Mouse (Mus musculus): ENCODE results near the gene Nicn1. TPM values are rescaled to one million over a fixed set of nuclear protein-coding genes. Genes with fewer than 3 reads are reported as not detected.

The Nicn1 gene
- total and polyA plus RNA-seq, 2 experiments from 2014 or later: 20.5 to 22.4 TPM

DNA sequence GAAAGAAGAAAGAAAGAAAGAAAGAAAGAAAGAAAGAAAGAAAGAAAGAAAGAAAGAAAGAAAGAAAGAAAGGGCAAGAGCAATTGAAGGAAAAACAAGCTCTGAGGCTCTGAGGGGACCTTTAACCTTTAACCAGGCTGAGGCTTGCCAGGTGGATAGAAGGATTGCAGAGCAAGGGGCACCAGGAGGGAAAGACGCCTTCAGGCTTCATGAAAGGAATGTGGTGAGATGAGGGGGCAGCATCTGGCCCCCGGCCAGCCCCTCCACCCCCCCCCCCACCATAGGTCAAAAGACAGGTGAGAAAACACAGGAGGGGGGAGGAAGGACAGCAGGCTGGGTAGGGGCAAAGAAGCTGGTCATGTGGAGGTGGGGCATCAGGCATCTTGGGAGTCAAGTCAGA lies 18.3 kb upstream of the Nicn1 start:
- Histone ChIP-seq H3K9me3 (replicated peaks; ENCODE audit: control insufficient read depth, low read length) (no peaks in the 10 kb centered on the region), H3K27me3 (ENCODE audit: control insufficient read depth, insufficient read depth, low read length) (no peaks in the 10 kb centered on the region), H3K4me3 (ENCODE audit: low read depth, low read length) (no peak overlapping the region), H3K4me1 (ENCODE audit: control insufficient read depth, insufficient read depth) (peaks cover 20% of the 10 kb centered on the region), H3K4me2 (ENCODE audit: low read depth, low read length) (no peak overlapping the region), H3K27ac (ENCODE audit: low read depth) (no peak overlapping the region), H3K9ac (replicated peaks; ENCODE audit: low read depth, low read length) (no peak overlapping the region), H3K36me3 (replicated peaks; ENCODE audit: control insufficient read depth, insufficient read depth, low read length) (no peaks in the 10 kb centered on the region)
- WGBS: 27% methylated on average over 2 of the region's 2 CpGs
- DNase-seq (ENCODE audit: low spot score): no peak
- ATAC-seq (ENCODE audit: insufficient read depth, low read depth): no peak
- TF ChIP-seq CTCF (IDR thresholded peaks at IDR 0.05; ENCODE audit: low read depth) (no peak), EP300 (IDR thresholded peaks at IDR 0.05; ENCODE audit: low read depth) (no peak)

DNA sequence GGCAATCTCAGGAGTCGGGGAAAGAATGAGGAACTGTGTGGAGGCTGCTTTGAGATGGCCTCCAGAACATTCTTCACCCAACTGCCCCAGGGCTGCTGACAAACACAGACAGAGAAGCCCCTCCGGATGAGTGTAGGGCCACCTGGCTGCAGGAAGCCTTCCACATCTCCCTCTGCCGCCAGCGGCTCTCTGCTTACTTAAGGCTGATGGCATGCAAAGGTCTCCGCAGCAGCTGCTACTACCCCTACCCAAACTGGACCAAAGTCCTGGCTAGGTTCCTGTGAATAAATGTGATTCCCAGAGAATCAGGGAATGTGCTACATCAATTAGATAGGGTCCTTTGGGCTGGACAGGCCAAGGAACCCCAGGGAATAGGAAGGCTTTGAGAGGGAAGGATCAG lies 17.5 kb upstream of the Nicn1 start:
- H3K27ac ChIP-seq (ENCODE audit: low read depth): no peak overlapping the region
- no peaks in the 10 kb centered on the region for H3K27me3 ChIP-seq (ENCODE audit: control insufficient read depth, insufficient read depth, low read length)
- H3K36me3 ChIP-seq (replicated peaks; ENCODE audit: control insufficient read depth, insufficient read depth, low read length): no peaks in the 10 kb centered on the region
- H3K9me3 ChIP-seq (replicated peaks; ENCODE audit: control insufficient read depth, low read length): no peaks in the 10 kb centered on the region
- H3K4me3 ChIP-seq (ENCODE audit: low read depth, low read length): no peak overlapping the region
- DNase-seq (ENCODE audit: low spot score): no peak
- no peak for TF ChIP-seq CTCF (IDR thresholded peaks at IDR 0.05; ENCODE audit: low read depth)
- no peak for TF ChIP-seq EP300 (IDR thresholded peaks at IDR 0.05; ENCODE audit: low read depth)
- H3K4me1 ChIP-seq (ENCODE audit: control insufficient read depth, insufficient read depth): peaks cover 15% of the 10 kb centered on the region
- H3K4me2 ChIP-seq (ENCODE audit: low read depth, low read length): no peak overlapping the region
- WGBS: 59% methylated on average over 5 of the region's 5 CpGs
- ATAC-seq (ENCODE audit: insufficient read depth, low read depth): no peak
- no peak overlapping the region for H3K9ac ChIP-seq (replicated peaks; ENCODE audit: low read depth, low read length)

GRCm38 (mm10) chr9:108273485-108273884 lies 16.7 kb upstream of the Nicn1 start:
- Histone ChIP-seq H3K27me3 (ENCODE audit: control insufficient read depth, insufficient read depth, low read length) (no peaks in the 10 kb centered on the region), H3K4me1 (ENCODE audit: control insufficient read depth, insufficient read depth) (peaks cover 10% of the 10 kb centered on the region; the same call in 1 of the 2 replicates), H3K9me3 (replicated peaks; ENCODE audit: control insufficient read depth, low read length) (no peaks in the 10 kb centered on the region), H3K9ac (replicated peaks; ENCODE audit: low read depth, low read length) (no peak overlapping the region), H3K4me2 (ENCODE audit: low read depth, low read length) (no peak overlapping the region), H3K27ac (ENCODE audit: low read depth) (no peak overlapping the region), H3K4me3 (ENCODE audit: low read depth, low read length) (no peak overlapping the region), H3K36me3 (replicated peaks; ENCODE audit: control insufficient read depth, insufficient read depth, low read length) (no peaks in the 10 kb centered on the region)
- ATAC-seq (ENCODE audit: insufficient read depth, low read depth) (no peak), DNase-seq (ENCODE audit: low spot score) (no peak)
- TF ChIP-seq CTCF (IDR thresholded peaks at IDR 0.05; ENCODE audit: low read depth) (no peak), EP300 (IDR thresholded peaks at IDR 0.05; ENCODE audit: low read depth) (no peak)
- 94% methylated on average over 4 of the region's 4 CpGs for WGBS

DNA sequence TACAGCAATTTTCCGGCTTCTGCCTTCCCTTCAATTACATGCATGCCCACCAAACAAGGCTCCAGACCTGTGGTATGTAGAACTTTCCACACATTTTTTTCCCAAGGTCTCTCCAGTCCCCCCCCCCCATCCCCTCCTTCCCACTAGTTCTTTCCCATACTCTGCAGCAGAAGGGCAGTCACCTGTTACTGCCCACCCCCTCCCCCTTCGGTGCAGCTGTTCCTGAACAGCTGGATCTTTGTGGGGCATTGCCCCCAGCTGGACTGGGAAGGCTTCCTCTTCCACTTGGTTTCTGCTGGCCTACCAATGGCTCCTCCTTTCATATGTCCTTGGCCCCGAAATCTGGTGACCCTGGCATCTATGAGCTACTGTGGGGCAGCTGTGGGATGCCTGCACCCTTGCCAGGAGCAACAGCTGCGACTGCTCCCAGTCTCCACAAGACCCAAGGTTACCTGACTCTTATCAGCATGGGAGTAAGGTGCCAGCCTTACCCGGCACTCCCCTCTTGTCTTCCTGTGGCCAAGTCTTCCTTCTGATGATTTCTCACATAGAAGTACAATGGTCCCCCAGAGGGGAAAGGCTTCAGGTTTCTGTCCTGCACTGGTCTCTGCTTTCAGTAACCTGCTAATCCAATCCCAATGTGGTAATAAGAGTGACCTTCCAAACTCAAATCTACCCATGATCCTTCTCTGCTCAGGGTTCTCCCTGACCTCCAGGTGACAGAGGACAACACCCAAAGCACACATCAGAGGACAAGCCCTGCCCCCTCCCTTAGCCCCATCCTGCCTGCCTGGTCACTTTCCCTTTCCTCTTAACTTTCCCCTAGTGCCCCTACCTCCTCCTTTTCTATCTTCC lies 15.5 kb upstream of the Nicn1 start:
- Histone ChIP-seq H3K27me3 (ENCODE audit: control insufficient read depth, insufficient read depth, low read length) (no peaks in the 10 kb centered on the region), H3K4me3 (ENCODE audit: low read depth, low read length) (no peak overlapping the region), H3K4me2 (ENCODE audit: low read depth, low read length) (no peak overlapping the region), H3K27ac (ENCODE audit: low read depth) (peak overlapping the region; percentile 40; the same call in 1 of the 2 replicates), H3K36me3 (replicated peaks; ENCODE audit: control insufficient read depth, insufficient read depth, low read length) (no peaks in the 10 kb centered on the region), H3K4me1 (ENCODE audit: control insufficient read depth, insufficient read depth) (peaks cover 10% of the 10 kb centered on the region; the same call in 1 of the 2 replicates), H3K9me3 (replicated peaks; ENCODE audit: control insufficient read depth, low read length) (no peaks in the 10 kb centered on the region), H3K9ac (replicated peaks; ENCODE audit: low read depth, low read length) (no peak overlapping the region)
- DNase-seq (ENCODE audit: low spot score) (no peak), ATAC-seq (ENCODE audit: insufficient read depth, low read depth) (peak; percentile 59)
- 67% methylated on average over 5 of the region's 5 CpGs for WGBS
- TF ChIP-seq EP300 (IDR thresholded peaks at IDR 0.05; ENCODE audit: low read depth): no peak
- no peak for TF ChIP-seq CTCF (IDR thresholded peaks at IDR 0.05; ENCODE audit: low read depth)

DNA sequence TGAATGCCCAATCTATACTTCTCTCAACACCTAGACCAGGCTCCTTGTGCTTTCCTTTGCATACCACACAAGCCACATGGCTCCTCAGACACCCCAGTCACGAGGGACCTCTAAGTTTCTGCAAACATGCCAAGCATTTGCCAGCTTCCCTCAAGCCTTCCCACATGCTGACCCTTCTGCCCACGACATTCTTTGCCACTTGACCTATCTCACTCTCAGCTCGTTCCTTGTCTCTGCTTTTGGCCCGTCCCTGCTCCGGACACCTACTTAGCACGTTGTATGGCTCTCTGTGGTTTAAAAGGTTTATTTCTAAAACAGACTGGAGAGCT lies 14.9 kb upstream of the Nicn1 start:
- Histone ChIP-seq H3K9me3 (replicated peaks; ENCODE audit: control insufficient read depth, low read length) (no peaks in the 10 kb centered on the region), H3K4me3 (ENCODE audit: low read depth, low read length) (no peak overlapping the region), H3K27ac (ENCODE audit: low read depth) (peak overlapping the region; percentile 26; the same call in 1 of the 2 replicates), H3K27me3 (ENCODE audit: control insufficient read depth, insufficient read depth, low read length) (no peaks in the 10 kb centered on the region), H3K36me3 (replicated peaks; ENCODE audit: control insufficient read depth, insufficient read depth, low read length) (no peaks in the 10 kb centered on the region), H3K4me2 (ENCODE audit: low read depth, low read length) (no peak overlapping the region), H3K9ac (replicated peaks; ENCODE audit: low read depth, low read length) (no peak overlapping the region), H3K4me1 (ENCODE audit: control insufficient read depth, insufficient read depth) (peaks cover 10% of the 10 kb centered on the region; the same call in 1 of the 2 replicates)
- TF ChIP-seq EP300 (IDR thresholded peaks at IDR 0.05; ENCODE audit: low read depth): no peak
- no peak for TF ChIP-seq CTCF (IDR thresholded peaks at IDR 0.05; ENCODE audit: low read depth)
- DNase-seq (ENCODE audit: low spot score): no peak
- WGBS: 18% methylated on average over 6 of the region's 6 CpGs
- no peak for ATAC-seq (ENCODE audit: insufficient read depth, low read depth)
